Mouse (Mus musculus): ENCODE results near the gene Dpm3. TPM values are rescaled to one million over a fixed set of nuclear protein-coding genes. Genes with fewer than 3 reads are reported as not detected.
A peak's percentile ranks its signal among the peaks of the same experiment; 100 is the strongest.
"Not testable (repeated sequence)": the region's sequence is repeated elsewhere in the genome, so short reads cannot be mapped to it uniquely, and the experiment has no call there.

Gene Dpm3
- polyA plus RNA-seq (2016; fragmentation: Nextera tagmentation; extraction: Ambion mirVana): 72.2 and 76.1 TPM in 2 replicates

- Histone ChIP-seq H3K27ac (replicated peaks) (no peak within 1 kb of the TSS), H3K4me1 (no peaks in the 10 kb centered on the region), H3K9me3 (no peaks in the 10 kb centered on the region), H3K27me3 (0 out of 2 replicates have a peak, but pooled peaks cover 4% of the 10 kb centered on the region), H3K4me3 (no peak within 1 kb of the TSS), H3K4me2 (replicated peaks) (no peak within 1 kb of the TSS), H3K36me3 (no peaks in the 10 kb centered on the region), H3K9ac (replicated peaks) (no peak within 1 kb of the TSS)
- 65% methylated on average over 7 of the region's 7 CpGs for WGBS
- ATAC-seq (ENCODE audit: low FRiP score, low read depth): no peak
Measured at GRCm38 (mm10) chr3:89259076-89259475, at the start of gene Dpm3. TSS of gene Dpm3 (plus strand) at chr3:89259358.

GRCm38 (mm10) chr3:89209731-89210130 lies 49.4 kb upstream of the Dpm3 start:
- no peak overlapping the region for H3K4me2 ChIP-seq (replicated peaks)
- no peaks in the 10 kb centered on the region for H3K9me3 ChIP-seq
- H3K36me3 ChIP-seq: peaks cover 55% of the 10 kb centered on the region
- WGBS: 86% methylated on average over 7 of the region's 7 CpGs
- H3K27ac ChIP-seq (replicated peaks): no peak overlapping the region
- no peak for ATAC-seq (ENCODE audit: low FRiP score, low read depth)
- H3K9ac ChIP-seq (replicated peaks): no peak overlapping the region
- H3K27me3 ChIP-seq: no peaks in the 10 kb centered on the region
- peaks cover 13% of the 10 kb centered on the region for H3K4me1 ChIP-seq
- no peak overlapping the region for H3K4me3 ChIP-seq

- no peak overlapping the region for H3K4me2 ChIP-seq (replicated peaks)
- no peak overlapping the region for H3K4me3 ChIP-seq
- no peaks in the 10 kb centered on the region for H3K27me3 ChIP-seq
- H3K9me3 ChIP-seq: no peaks in the 10 kb centered on the region
- peaks cover 52% of the 10 kb centered on the region for H3K36me3 ChIP-seq
- peaks cover 18% of the 10 kb centered on the region for H3K4me1 ChIP-seq
- 95% methylated on average over 13 of the region's 13 CpGs for WGBS
- ATAC-seq (ENCODE audit: low FRiP score, low read depth): no peak
- no peak overlapping the region for H3K9ac ChIP-seq (replicated peaks)
- H3K27ac ChIP-seq (replicated peaks): no peak overlapping the region
Measured at GRCm38 (mm10) chr3:89210162-89210561, 49.0 kb upstream of the Dpm3 start.

GRCm38 (mm10) chr3:89210731-89211130 lies 48.4 kb upstream of the Dpm3 start:
- Histone ChIP-seq H3K27ac (replicated peaks) (no peak overlapping the region), H3K9ac (replicated peaks) (no peak overlapping the region), H3K9me3 (no peaks in the 10 kb centered on the region), H3K4me2 (replicated peaks) (no peak overlapping the region), H3K27me3 (no peaks in the 10 kb centered on the region), H3K4me1 (peaks cover 23% of the 10 kb centered on the region), H3K4me3 (no peak overlapping the region), H3K36me3 (peaks cover 46% of the 10 kb centered on the region)
- WGBS: 84% methylated on average over 7 of the region's 7 CpGs
- ATAC-seq (ENCODE audit: low FRiP score, low read depth): no peak

- H3K4me1 ChIP-seq: peaks cover 44% of the 10 kb centered on the region
- WGBS: under 1% methylated on average over 69 of the region's 69 CpGs
- peaks cover 24% of the 10 kb centered on the region for H3K36me3 ChIP-seq
- peak; percentile 86 for ATAC-seq (ENCODE audit: low FRiP score, low read depth)
- peak overlapping the region; percentile 57 for H3K9ac ChIP-seq (replicated peaks)
- H3K9me3 ChIP-seq: no peaks in the 10 kb centered on the region
- peak overlapping the region; percentile 83 for H3K4me3 ChIP-seq
- H3K27ac ChIP-seq (replicated peaks): peak overlapping the region; percentile 98
- H3K27me3 ChIP-seq: no peaks in the 10 kb centered on the region
- H3K4me2 ChIP-seq (replicated peaks): peak overlapping the region; percentile 77
Measured at GRCm38 (mm10) chr3:89213803-89214530, 45.2 kb upstream of the Dpm3 start.

GRCm38 (mm10) chr3:89214681-89215411 lies 44.3 kb upstream of the Dpm3 start, which contains the start of gene Thbs3:
TSS of gene Thbs3 (plus strand) at chr3:89215180.
- peak within 1 kb of the TSS; percentile 57 for H3K9ac ChIP-seq (replicated peaks)
- peak within 1 kb of the TSS; percentile 77 for H3K4me2 ChIP-seq (replicated peaks)
- H3K4me3 ChIP-seq: peak within 1 kb of the TSS; percentile 83
- 0 out of 2 replicates have a peak, but pooled peaks have one; percentile 4 for ATAC-seq (ENCODE audit: low FRiP score, low read depth)
- peak within 1 kb of the TSS; percentile 98 for H3K27ac ChIP-seq (replicated peaks)
- no peaks in the 10 kb centered on the region for H3K27me3 ChIP-seq
- peaks cover 51% of the 10 kb centered on the region for H3K4me1 ChIP-seq
- WGBS: under 1% methylated on average over 19 of the region's 19 CpGs
- H3K9me3 ChIP-seq: no peaks in the 10 kb centered on the region
- H3K36me3 ChIP-seq: peaks cover 24% of the 10 kb centered on the region

- peak; percentile 34 for ATAC-seq (ENCODE audit: low FRiP score, low read depth)
- Histone ChIP-seq H3K36me3 (peaks cover 25% of the 10 kb centered on the region), H3K4me1 (peaks cover 56% of the 10 kb centered on the region), H3K4me2 (replicated peaks) (peak overlapping the region; percentile 77), H3K27ac (replicated peaks) (peak overlapping the region; percentile 98), H3K4me3 (peak overlapping the region; percentile 83), H3K27me3 (no peaks in the 10 kb centered on the region), H3K9me3 (no peaks in the 10 kb centered on the region), H3K9ac (replicated peaks) (peak overlapping the region; percentile 57)
- under 1% methylated on average over 6 of the region's 6 CpGs for WGBS
Measured at GRCm38 (mm10) chr3:89215853-89216252, 43.3 kb upstream of the Dpm3 start.

GRCm38 (mm10) chr3:89216407-89216806 lies 42.8 kb upstream of the Dpm3 start:
- Histone ChIP-seq H3K4me2 (replicated peaks) (peak overlapping the region; percentile 77), H3K27ac (replicated peaks) (peak overlapping the region; percentile 98), H3K9ac (replicated peaks) (0 out of 2 replicates have a peak overlapping the region, but pooled peaks have one; percentile 24), H3K36me3 (peaks cover 31% of the 10 kb centered on the region), H3K4me1 (peaks cover 59% of the 10 kb centered on the region)
- H3K4me3 ChIP-seq; H3K27me3 ChIP-seq; H3K9me3 ChIP-seq; ATAC-seq (ENCODE audit: low FRiP score, low read depth): not testable (repeated sequence)
- WGBS: 71% methylated on average over 7 of the region's 7 CpGs

- Histone ChIP-seq H3K4me1 (peaks cover 61% of the 10 kb centered on the region), H3K27me3 (no peaks in the 10 kb centered on the region), H3K9me3 (no peaks in the 10 kb centered on the region), H3K9ac (replicated peaks) (no peak overlapping the region), H3K4me2 (replicated peaks) (no peak overlapping the region), H3K36me3 (peaks cover 48% of the 10 kb centered on the region), H3K4me3 (no peak overlapping the region), H3K27ac (replicated peaks) (0 out of 2 replicates have a peak overlapping the region, but pooled peaks have one; percentile 49)
- 67% methylated on average over 1 of the region's 1 CpGs for WGBS
- no peak for ATAC-seq (ENCODE audit: low FRiP score, low read depth)
Measured at GRCm38 (mm10) chr3:89218271-89218670, 40.9 kb upstream of the Dpm3 start.

- 46% methylated on average over 8 of the region's 8 CpGs for WGBS
- Histone ChIP-seq H3K27ac (replicated peaks) (peak overlapping the region; percentile 63), H3K4me3 (no peak overlapping the region), H3K27me3 (no peaks in the 10 kb centered on the region), H3K36me3 (peaks cover 60% of the 10 kb centered on the region), H3K9ac (replicated peaks) (no peak overlapping the region), H3K4me1 (peaks cover 73% of the 10 kb centered on the region), H3K4me2 (replicated peaks) (no peak overlapping the region), H3K9me3 (no peaks in the 10 kb centered on the region)
- no peak for ATAC-seq (ENCODE audit: low FRiP score, low read depth)
Measured at GRCm38 (mm10) chr3:89219546-89219945, 39.6 kb upstream of the Dpm3 start.

GRCm38 (mm10) chr3:89221167-89221566 lies 38.0 kb upstream of the Dpm3 start:
- Histone ChIP-seq H3K27me3 (no peaks in the 10 kb centered on the region), H3K9me3 (no peaks in the 10 kb centered on the region), H3K4me1 (peaks cover 71% of the 10 kb centered on the region), H3K36me3 (peaks cover 61% of the 10 kb centered on the region), H3K4me3 (no peak overlapping the region), H3K9ac (replicated peaks) (no peak overlapping the region), H3K4me2 (replicated peaks) (no peak overlapping the region), H3K27ac (replicated peaks) (peak overlapping the region; percentile 49)
- no peak for ATAC-seq (ENCODE audit: low FRiP score, low read depth)
- WGBS: 75% methylated on average over 5 of the region's 5 CpGs

GRCm38 (mm10) chr3:89224796-89225195 lies 34.4 kb upstream of the Dpm3 start:
- peak overlapping the region; percentile 93 for H3K9ac ChIP-seq (replicated peaks)
- H3K9me3 ChIP-seq: no peaks in the 10 kb centered on the region
- H3K4me2 ChIP-seq (replicated peaks): peak overlapping the region; percentile 93
- no peaks in the 10 kb centered on the region for H3K27me3 ChIP-seq
- no peak for ATAC-seq (ENCODE audit: low FRiP score, low read depth)
- peaks cover 44% of the 10 kb centered on the region for H3K36me3 ChIP-seq
- 27% methylated on average over 11 of the region's 11 CpGs for WGBS
- H3K27ac ChIP-seq (replicated peaks): peak overlapping the region; percentile 98
- H3K4me1 ChIP-seq: peaks cover 77% of the 10 kb centered on the region
- H3K4me3 ChIP-seq: peak overlapping the region; percentile 77

All from midbrain, embryonic 12.5 days (tissue).